Mouse (Mus musculus) layer of hippocampus, postnatal 14 days (tissue): ENCODE measurements around the gene Hsd11b1. TPM values are rescaled to one million over a fixed set of nuclear protein-coding genes. Genes with fewer than 3 reads are reported as not detected.
A peak's percentile ranks its signal among the peaks of the same experiment; 100 is the strongest.

ENCODE experiments used
- DNase-seq, 2 experiments: peaks; one replicate each; pipeline ENCODE4 v3.0.0; 2021 to 2022; ENCODE audit warnings: low spot score in 2 of 2, mixed read lengths in 1 of 2
- total RNA-seq, 2 experiments: library from RNA; stranded (reverse); gene quantifications; 2 replicates each; pipeline ENCODE4 v1.2.3; 2021

The Hsd11b1 gene
- total RNA-seq, 2 experiments from 2014 or later: 43.1 to 45.9 TPM

- peak; percentile 52 to 60 for DNase-seq
Measured at GRCm38 (mm10) chr1:193208178-193208577, 55.7 kb downstream of the Hsd11b1 start.

GRCm38 (mm10) chr1:193207503-193207902 lies 56.4 kb downstream of the Hsd11b1 start, which contains the start of gene Lamb3:
Gene Lamb3 (plus strand): TSS chr1:193207699.
- DNase-seq: no peak

GRCm38 (mm10) chr1:193205431-193205830 lies 58.4 kb downstream of the Hsd11b1 start:
- no peak for DNase-seq

- DNase-seq: no peak
Measured at GRCm38 (mm10) chr1:193203821-193204220, 60.1 kb downstream of the Hsd11b1 start.

- DNase-seq: no peak
Measured at GRCm38 (mm10) chr1:193201383-193201778, 62.5 kb downstream of the Hsd11b1 start, which contains the start of gene Traf3ip3. Gene Traf3ip3 (minus strand): TSS chr1:193201703.

GRCm38 (mm10) chr1:193200640-193201382 lies 63.1 kb downstream of the Hsd11b1 start:
- DNase-seq: no peak

GRCm38 (mm10) chr1:193198312-193198711 lies 65.6 kb downstream of the Hsd11b1 start:
- no peak for DNase-seq

- DNase-seq: no peak
Measured at GRCm38 (mm10) chr1:193197494-193198205, 66.2 kb downstream of the Hsd11b1 start.

- no peak for DNase-seq
Measured at GRCm38 (mm10) chr1:193195169-193195810, 68.6 kb downstream of the Hsd11b1 start.

- DNase-seq: no peak
Measured at GRCm38 (mm10) chr1:193194416-193195140, 69.3 kb downstream of the Hsd11b1 start.

GRCm38 (mm10) chr1:193191675-193192283 lies 72.1 kb downstream of the Hsd11b1 start:
- DNase-seq: no peak

GRCm38 (mm10) chr1:193189771-193190170 lies 74.1 kb downstream of the Hsd11b1 start:
- no peak for DNase-seq

- peak; percentile 34 to 40 for DNase-seq
Measured at GRCm38 (mm10) chr1:193189151-193189621, 74.7 kb downstream of the Hsd11b1 start.

GRCm38 (mm10) chr1:193188257-193188656 lies 75.6 kb downstream of the Hsd11b1 start:
- no peak for DNase-seq

- DNase-seq: no peak
Measured at GRCm38 (mm10) chr1:193181104-193181503, 82.8 kb downstream of the Hsd11b1 start.

- no peak for DNase-seq
Measured at GRCm38 (mm10) chr1:193174143-193174733, 89.6 kb downstream of the Hsd11b1 start.

GRCm38 (mm10) chr1:193173810-193174129 lies 90.1 kb downstream of the Hsd11b1 start:
- DNase-seq: no peak

GRCm38 (mm10) chr1:193172991-193173809 lies 90.7 kb downstream of the Hsd11b1 start:
- peak; percentile 92 to 98 for DNase-seq
